Mouse (Mus musculus) liver, embryonic 14.5 days (tissue): ENCODE measurements around the gene Irgm2. TPM values are rescaled to one million over a fixed set of nuclear protein-coding genes. Genes with fewer than 3 reads are reported as not detected.
"Not testable (repeated sequence)": the region's sequence is repeated elsewhere in the genome, so short reads cannot be mapped to it uniquely, and the experiment has no call there.

Source experiments
- ATAC-seq: fragments of 200-750 bp; cut with Nextera tagmentation; 2 replicates; pipeline ENCODE4 v1.8.0; 2017; ENCODE audit warnings: moderate number of reproducible peaks, mild to moderate bottlenecking, moderate library complexity; ENCODE audit not compliant: insufficient read depth
- DNase-seq, 3 experiments: peaks; one replicate each; pipeline ENCODE4 v3.0.0-alpha.2; 2012 to 2013; ENCODE audit warnings: low read depth in 3 of 3, low spot score in 3 of 3
- H3K27ac ChIP-seq: fragments of 300-500 bp; sonication (generic); 2 replicates; pipeline ENCODE4 v1.5.1; 2014; ENCODE audit warnings: moderate library complexity, mild to moderate bottlenecking, control low read depth, inconsistent platforms
- H3K27me3 ChIP-seq: fragments of 300-500 bp; sonication (generic); 2 replicates; pipeline ENCODE4 v1.6.1; 2014; ENCODE audit warnings: mild to moderate bottlenecking, low read length, moderate library complexity; ENCODE audit not compliant: control insufficient read depth, insufficient read depth
- H3K36me3 ChIP-seq: fragments of 300-500 bp; sonication (generic); replicated peaks from 2 replicates; pipeline ENCODE4 v1.6.1; 2014; ENCODE audit warnings: low read depth; ENCODE audit not compliant: control insufficient read depth, insufficient read depth
- H3K4me1 ChIP-seq, 2 experiments: fragments of 200-500 bp in 1 of 2; fragments of 300-500 bp in 1 of 2; sonication (generic) in 1 of 2; replicated peaks; 2 replicates each; pipeline ENCODE4 v1.6.1; 2012 to 2014; ENCODE audit warnings: antibody characterized with exemption in 1 of 2, inconsistent platforms in 1 of 2, low read length in 1 of 2; ENCODE audit not compliant: control insufficient read depth in 2 of 2, insufficient read depth in 2 of 2
- H3K4me2 ChIP-seq: fragments of 300-500 bp; sonication (generic); 2 replicates; pipeline ENCODE4 v1.6.1; 2014; ENCODE audit warnings: low read depth, mild to moderate bottlenecking, control low read depth, moderate library complexity
- H3K4me3 ChIP-seq, 2 experiments: fragments of 200-500 bp in 1 of 2; fragments of 300-500 bp in 1 of 2; sonication (generic) in 1 of 2; 2 replicates each; pipeline ENCODE4 v1.5.1; 2012 to 2014; ENCODE audit warnings: low read depth in 2 of 2, low read length in 2 of 2, mild to moderate bottlenecking in 2 of 2, control low read depth in 1 of 2, inconsistent platforms in 1 of 2, moderate library complexity in 1 of 2; ENCODE audit not compliant: insufficient read depth in 1 of 2
- H3K9ac ChIP-seq: fragments of 300-500 bp; sonication (generic); replicated peaks from 2 replicates; pipeline ENCODE4 v1.6.1; 2014; ENCODE audit warnings: mild to moderate bottlenecking, control low read depth, moderate library complexity
- H3K9me3 ChIP-seq: fragments of 300-500 bp; sonication (generic); 2 replicates; pipeline ENCODE4 v1.6.1; 2016; ENCODE audit warnings: low read length, mixed read lengths; ENCODE audit not compliant: control insufficient read depth
- CTCF ChIP-seq: IDR thresholded peaks from 2 replicates; pipeline ENCODE4 v1.5.1; 2016; ENCODE audit warnings: antibody characterized with exemption, low read depth, control low read depth
- EP300 ChIP-seq: IDR thresholded peaks from 2 replicates; pipeline ENCODE4 v1.6.1; 2016; ENCODE audit warnings: antibody characterized with exemption, low read depth
- WGBS: fragments of 180-500 bp; shearing (Covaris S2); extraction: QIAGEN DNeasy Blood & Tissue Kit; methylation state at CpG from one replicate; pipeline ENCODE4 v1.1.7; 2014; ENCODE audit not compliant: insufficient replicate concordance; 5-methylcytosine and 5-hydroxymethylcytosine counted together
- polyA plus RNA-seq, 2 experiments: library from polyadenylated mRNA; depleted of rRNA in 1 of 2; stranded (reverse) in 1 of 2; unstranded in 1 of 2; fragments of >200 nt; fragmentation: Nextera tagmentation in 1 of 2; extraction: Ambion mirVana in 1 of 2; gene quantifications; 2 replicates each; pipeline versions ENCODE4 v1.2.1 to v1.2.3; 2012 to 2014

Irgm2 gene
- polyA plus RNA-seq, 2 experiments: 2.8 to 3.0 TPM

GRCm38 (mm10) chr11:58226425-58226824 is 27.0 kb downstream of the Irgm2 start:
- Histone ChIP-seq H3K36me3 (no peaks in the 10 kb centered on the region), H3K9ac (no peak overlapping the region), H3K4me2 (no peak overlapping the region), H3K4me1 (0 out of 4 replicates have a peak, but pooled peaks cover 0 to 7% of the 10 kb centered on the region in 2 experiments), H3K27me3 (no peaks in the 10 kb centered on the region), H3K9me3 (no peaks in the 10 kb centered on the region), H3K4me3 (no peak overlapping the region), H3K27ac (no peak overlapping the region)
- no peak for DNase-seq
- no peak for TF ChIP-seq CTCF
- TF ChIP-seq EP300: no peak
- ATAC-seq: no peak

GRCm38 (mm10) chr11:58228021-58228420 is 28.6 kb downstream of the Irgm2 start:
- not testable (repeated sequence) for ATAC-seq, H3K27ac ChIP-seq, H3K9ac ChIP-seq, H3K9me3 ChIP-seq, H3K27me3 ChIP-seq, H3K36me3 ChIP-seq, DNase-seq, H3K4me2 ChIP-seq, H3K4me1 ChIP-seq, H3K4me3 ChIP-seq
- WGBS: 48% methylated on average over 2 of the region's 2 CpGs

DNA sequence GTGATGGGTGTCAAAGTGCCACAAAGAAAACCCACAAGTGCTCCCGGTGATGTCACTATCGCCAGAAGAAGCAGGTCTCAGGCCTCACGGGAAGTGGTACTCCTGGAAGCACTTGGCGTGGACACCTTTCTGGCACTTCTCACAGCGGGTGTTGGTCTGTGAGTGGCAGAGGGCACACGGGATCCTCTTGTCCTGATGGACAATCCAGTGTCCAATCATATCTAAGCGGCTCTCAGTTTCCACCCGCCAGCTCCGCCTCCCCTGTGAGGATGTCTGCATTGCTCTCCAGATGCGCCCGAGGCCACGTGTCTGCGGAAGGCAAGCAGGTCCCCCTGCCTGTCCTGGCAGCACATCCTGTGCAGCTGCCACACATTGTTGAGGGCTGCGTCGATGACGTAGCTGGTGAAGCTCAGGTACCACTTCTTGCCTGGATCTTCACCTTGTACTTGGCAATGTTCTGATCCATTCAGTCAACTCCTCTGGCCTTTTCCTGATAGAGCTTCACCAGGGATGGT is 31.0 kb downstream of the Irgm2 start:
- no peak overlapping the region for H3K4me2 ChIP-seq

DNA sequence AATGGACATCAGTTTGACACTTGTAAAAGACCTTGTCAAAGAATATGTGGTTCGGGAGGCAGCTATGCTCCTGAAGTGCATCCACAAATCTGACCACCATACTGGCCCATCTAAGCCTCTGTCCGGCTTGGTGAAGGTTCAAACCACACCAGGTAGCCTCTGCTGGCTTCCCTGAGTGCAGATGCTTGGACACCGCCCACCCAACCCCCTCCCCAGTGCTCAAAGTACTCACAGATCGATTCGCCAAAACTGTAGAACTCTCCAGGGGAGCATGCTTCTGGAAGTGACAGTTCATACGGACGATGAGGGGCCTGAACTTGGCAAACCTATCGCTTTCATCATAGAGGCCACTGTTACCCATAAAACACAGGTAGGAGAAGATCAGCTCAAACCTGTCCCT is 31.7 kb downstream of the Irgm2 start:
- no peaks in the 10 kb centered on the region for H3K4me1 ChIP-seq
- H3K27me3 ChIP-seq: no peaks in the 10 kb centered on the region
- H3K4me2 ChIP-seq: no peak overlapping the region
- H3K9me3 ChIP-seq: no peaks in the 10 kb centered on the region
- ATAC-seq (no peak), DNase-seq (no peak)
- WGBS: 72% methylated on average over 8 of the region's 8 CpGs
- H3K9ac ChIP-seq: no peak overlapping the region
- no peaks in the 10 kb centered on the region for H3K36me3 ChIP-seq
- no peak overlapping the region for H3K4me3 ChIP-seq
- TF ChIP-seq EP300 (no peak), CTCF (no peak)
- H3K27ac ChIP-seq: no peak overlapping the region

More for the DNA sequence above, 31.0 kb downstream of the Irgm2 start:
- Histone ChIP-seq H3K27me3 (no peaks in the 10 kb centered on the region), H3K4me1 (0 out of 4 replicates have a peak, but pooled peaks cover 0 to 3% of the 10 kb centered on the region in 2 experiments), H3K36me3 (no peaks in the 10 kb centered on the region), H3K9ac (no peak overlapping the region), H3K27ac (no peak overlapping the region), H3K4me3 (no peak overlapping the region), H3K9me3 (no peaks in the 10 kb centered on the region)
- TF ChIP-seq EP300 (no peak), CTCF (no peak)
- DNase-seq: no peak
- whole genome bisulfite sequencing: 51% methylated on average over 16 of the region's 16 CpGs
- no peak for ATAC-seq

DNA sequence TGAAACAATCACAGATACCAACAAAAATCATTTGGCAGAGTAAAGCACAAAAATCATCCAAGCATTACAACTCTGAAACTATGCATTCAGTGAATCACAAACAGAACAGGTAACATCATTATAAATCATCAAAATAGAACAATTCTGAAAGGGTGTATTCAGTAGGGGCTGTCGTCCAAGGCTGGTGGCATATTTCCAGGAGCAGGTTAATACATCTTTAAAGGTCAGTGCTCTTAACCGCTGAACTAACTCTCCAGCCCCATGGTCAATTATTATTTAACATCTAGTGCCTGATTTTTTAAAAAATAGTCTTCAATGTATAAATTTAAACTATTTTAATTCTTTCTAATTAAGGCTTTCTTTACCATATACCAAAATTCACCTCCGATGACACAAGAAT is 35.1 kb downstream of the Irgm2 start:
- not testable (repeated sequence) for H3K9me3 ChIP-seq, H3K4me3 ChIP-seq, ATAC-seq, H3K9ac ChIP-seq, H3K4me2 ChIP-seq, H3K4me1 ChIP-seq, DNase-seq, H3K27me3 ChIP-seq, H3K36me3 ChIP-seq, H3K27ac ChIP-seq
- 80% methylated on average over 3 of the region's 3 CpGs for WGBS

DNA sequence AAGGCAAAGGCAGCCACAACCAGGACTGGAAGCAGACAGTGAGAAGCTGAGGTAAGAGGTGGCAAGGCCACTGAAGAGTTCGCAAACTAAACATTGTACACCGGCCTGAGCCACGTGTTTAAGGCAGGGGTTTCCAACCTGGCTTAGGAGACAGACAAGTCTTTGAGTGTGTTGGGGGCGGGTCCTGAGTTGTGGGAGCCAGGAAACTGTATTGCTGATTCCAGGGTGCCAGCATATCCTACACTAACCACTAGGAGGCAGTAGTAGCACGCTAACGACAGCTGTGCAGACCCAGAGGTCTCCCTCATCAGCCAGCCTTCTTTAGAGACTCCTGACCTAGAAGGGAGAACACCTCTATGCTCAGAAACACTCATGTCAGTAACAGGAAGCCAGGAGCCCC is 35.7 kb downstream of the Irgm2 start:
- ATAC-seq: no peak

More for the DNA sequence above, 35.7 kb downstream of the Irgm2 start:
- no peak for DNase-seq
- Histone ChIP-seq H3K27me3 (no peaks in the 10 kb centered on the region), H3K4me3 (no peak overlapping the region), H3K27ac (no peak overlapping the region), H3K9ac (no peak overlapping the region), H3K9me3 (no peaks in the 10 kb centered on the region), H3K4me2 (no peak overlapping the region), H3K4me1 (peaks cover 4 to 7% of the 10 kb centered on the region in 2 experiments; a peak in 3 of 4 replicates), H3K36me3 (no peaks in the 10 kb centered on the region)
- 13% methylated on average over 6 of the region's 6 CpGs for WGBS
- TF ChIP-seq EP300 (no peak), CTCF (peak; percentile 86)
